Mouse (Mus musculus) liver, adult 2 months (tissue): ENCODE measurements around the gene Bcas3.

Experiments used
- CTCF ChIP-seq: fragments of 200-500 bp; IDR thresholded peaks from 2 replicates; pipeline ENCODE4 v1.5.1; 2011; ENCODE audit warnings: low read depth, low read length, control low read depth
- POLR2A ChIP-seq: fragments of 200-500 bp; IDR thresholded peaks from 2 replicates; pipeline ENCODE4 v1.6.1; 2011; ENCODE audit warnings: low read length, control low read depth; ENCODE audit not compliant: insufficient read depth; ENCODE audit errors: extremely low read depth

DNA sequence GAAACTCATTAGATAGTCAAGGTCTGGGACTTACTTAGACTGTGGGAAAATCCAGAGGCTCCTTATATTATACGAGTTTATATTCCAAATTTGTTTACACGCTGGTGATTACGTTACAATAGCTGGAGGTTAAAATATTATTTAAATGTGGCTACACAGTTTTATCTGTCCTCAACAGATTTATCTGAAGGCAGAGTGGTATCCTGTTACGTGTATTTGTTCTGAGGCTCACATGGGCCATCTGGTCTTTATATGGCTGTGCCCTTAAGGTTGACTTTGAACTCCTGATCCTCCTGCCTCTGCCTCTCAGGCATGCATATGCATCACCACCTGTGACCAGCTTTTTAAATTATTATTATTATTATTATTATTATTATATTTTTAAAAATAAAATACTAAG, 852 bp downstream of the Bcas3 start:
- TF ChIP-seq POLR2A (no peak), CTCF (no peak)
